Mouse (Mus musculus): ENCODE measurements around the gene Castor1. TPM values are rescaled to one million over a fixed set of nuclear protein-coding genes. Genes with fewer than 3 reads are reported as not detected.

Gene Castor1
- polyA plus RNA-seq, 1 experiment, result not detected

DNA sequence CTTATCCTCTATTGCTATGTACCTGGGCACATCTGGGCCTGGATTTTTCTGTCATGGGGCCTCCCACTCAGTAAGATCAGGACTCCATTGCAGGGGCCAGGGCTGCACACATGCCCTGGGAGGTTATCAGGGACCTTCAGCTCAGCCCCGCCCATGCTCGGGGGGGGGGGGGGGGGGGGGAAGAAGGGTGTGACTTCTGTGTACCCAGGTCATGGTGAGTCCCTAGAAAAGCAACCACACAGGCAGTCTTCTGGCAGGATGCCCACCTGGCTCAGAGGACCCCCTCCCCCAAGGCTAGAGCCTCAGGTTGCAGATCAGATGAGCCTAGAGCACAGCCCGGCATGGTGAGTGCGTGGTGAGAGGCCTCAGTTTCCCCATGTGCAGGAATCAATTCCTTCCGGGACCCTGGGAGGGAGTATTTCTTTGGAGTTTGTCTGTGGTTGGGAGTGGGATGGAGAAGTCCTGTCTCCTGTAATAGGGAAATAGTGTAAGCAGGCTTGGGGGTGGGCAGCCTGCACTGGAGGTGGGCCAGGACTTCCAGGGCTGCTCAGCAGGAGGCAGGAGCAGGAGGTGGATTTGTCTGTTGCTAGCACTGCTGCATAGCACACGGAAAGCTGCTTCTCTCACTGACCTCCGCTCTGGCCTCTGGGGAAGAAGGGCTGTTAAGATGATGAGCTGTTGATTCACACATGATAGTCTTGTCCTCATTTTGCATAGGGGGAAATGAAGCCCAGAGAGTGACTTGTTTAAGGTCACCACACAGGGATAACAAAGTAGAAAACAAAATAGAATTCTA is 5.6 kb downstream of the Castor1 start:
- TF ChIP-seq POLR2A (IDR thresholded peaks at IDR 0.05; ENCODE audit: insufficient read depth, low read depth, low read length) (no peak), CTCF (IDR thresholded peaks at IDR 0.05; ENCODE audit: insufficient read depth, low read depth, low read length) (no peak)
- H3K4me1 ChIP-seq (ENCODE audit: control insufficient read depth, insufficient read depth, low read length), result peaks cover 6% of the 10 kb centered on the region; the same call in 1 of the 2 replicates
- H3K27ac ChIP-seq (ENCODE audit: insufficient read depth, low read depth, low read length), result no peak overlapping the region
- H3K4me3 ChIP-seq (ENCODE audit: insufficient read depth, low read depth, low read length), result no peak overlapping the region
- WGBS, result 41% methylated on average over 7 of the region's 7 CpGs

GRCm38 (mm10) chr11:4224223-4224622 is 6.2 kb downstream of the Castor1 start:
- TF ChIP-seq CTCF (IDR thresholded peaks at IDR 0.05; ENCODE audit: insufficient read depth, low read depth, low read length), result no peak
- no peak for TF ChIP-seq POLR2A (IDR thresholded peaks at IDR 0.05; ENCODE audit: insufficient read depth, low read depth, low read length)

GRCm38 (mm10) chr11:4226569-4227325 is 8.7 kb downstream of the Castor1 start:
- H3K27ac ChIP-seq (ENCODE audit: insufficient read depth, low read depth, low read length), result no peak overlapping the region
- no peak for TF ChIP-seq POLR2A (IDR thresholded peaks at IDR 0.05; ENCODE audit: insufficient read depth, low read depth, low read length)
- no peak for TF ChIP-seq CTCF (IDR thresholded peaks at IDR 0.05; ENCODE audit: insufficient read depth, low read depth, low read length)
- WGBS, result 93% methylated on average over 5 of the region's 5 CpGs

More at GRCm38 (mm10) chr11:4224223-4224622, 6.2 kb downstream of the Castor1 start:
- Histone ChIP-seq H3K4me1 (ENCODE audit: control insufficient read depth, insufficient read depth, low read length) (peaks cover 5% of the 10 kb centered on the region; the same call in 1 of the 2 replicates), H3K27ac (ENCODE audit: insufficient read depth, low read depth, low read length) (no peak overlapping the region), H3K4me3 (ENCODE audit: insufficient read depth, low read depth, low read length) (no peak overlapping the region)
- 77% methylated on average over 2 of the region's 2 CpGs for WGBS

DNA sequence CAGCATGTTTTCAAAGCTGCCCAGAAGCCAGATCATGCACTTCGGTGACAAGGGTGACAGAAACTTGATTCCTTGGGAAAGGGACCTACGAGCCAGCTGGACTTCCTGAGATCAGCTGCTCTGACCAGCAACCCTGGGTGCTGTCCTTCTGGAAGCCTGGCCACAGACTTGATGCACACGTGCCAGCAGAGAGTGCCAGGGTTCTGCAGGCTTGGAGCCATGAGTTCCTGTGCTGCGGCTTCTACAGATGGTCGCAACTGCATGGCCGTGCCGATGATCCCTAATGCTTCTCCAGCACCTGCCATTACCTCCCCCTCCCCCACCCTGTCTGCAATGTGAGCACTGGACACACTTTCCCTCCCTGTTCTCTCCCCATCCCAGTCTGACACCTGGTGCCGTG is 10.4 kb downstream of the Castor1 start:
- 38% methylated on average over 8 of the region's 8 CpGs for WGBS
- Histone ChIP-seq H3K4me1 (ENCODE audit: control insufficient read depth, insufficient read depth, low read length) (no peaks in the 10 kb centered on the region; the same call in 1 of the 2 replicates), H3K4me3 (ENCODE audit: insufficient read depth, low read depth, low read length) (no peak overlapping the region), H3K27ac (ENCODE audit: insufficient read depth, low read depth, low read length) (no peak overlapping the region)
- TF ChIP-seq CTCF (IDR thresholded peaks at IDR 0.05; ENCODE audit: insufficient read depth, low read depth, low read length), result no peak

More at GRCm38 (mm10) chr11:4226569-4227325, 8.7 kb downstream of the Castor1 start:
- no peaks in the 10 kb centered on the region; the same call in 1 of the 2 replicates for H3K4me1 ChIP-seq (ENCODE audit: control insufficient read depth, insufficient read depth, low read length)
- H3K4me3 ChIP-seq (ENCODE audit: insufficient read depth, low read depth, low read length), result no peak overlapping the region

DNA sequence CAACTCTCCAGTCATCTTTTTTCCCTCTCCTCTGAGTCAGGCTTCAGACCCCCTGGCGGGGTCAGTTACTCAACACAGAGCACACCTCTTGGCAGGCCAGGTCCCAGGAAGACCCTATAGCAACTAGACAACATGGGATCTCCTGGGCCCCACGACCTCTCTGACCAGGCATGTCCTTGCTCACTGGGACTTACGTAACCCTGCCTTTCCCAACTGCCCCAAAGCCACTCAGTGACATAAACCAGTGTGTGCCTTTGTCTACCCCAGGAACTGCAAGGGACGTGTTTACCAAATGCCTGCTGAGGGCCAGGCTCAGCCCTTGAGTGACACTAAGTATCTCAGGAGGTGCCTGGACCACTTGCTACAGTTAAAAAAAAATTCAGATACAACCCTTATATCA is 11.8 kb downstream of the Castor1 start:
- Histone ChIP-seq H3K27ac (ENCODE audit: insufficient read depth, low read depth, low read length) (no peak overlapping the region), H3K4me3 (ENCODE audit: insufficient read depth, low read depth, low read length) (no peak overlapping the region), H3K4me1 (ENCODE audit: control insufficient read depth, insufficient read depth, low read length) (no peaks in the 10 kb centered on the region)
- WGBS, result 90% methylated on average over 4 of the region's 4 CpGs
- no peak for TF ChIP-seq CTCF (IDR thresholded peaks at IDR 0.05; ENCODE audit: insufficient read depth, low read depth, low read length)
- no peak for TF ChIP-seq POLR2A (IDR thresholded peaks at IDR 0.05; ENCODE audit: insufficient read depth, low read depth, low read length)

DNA sequence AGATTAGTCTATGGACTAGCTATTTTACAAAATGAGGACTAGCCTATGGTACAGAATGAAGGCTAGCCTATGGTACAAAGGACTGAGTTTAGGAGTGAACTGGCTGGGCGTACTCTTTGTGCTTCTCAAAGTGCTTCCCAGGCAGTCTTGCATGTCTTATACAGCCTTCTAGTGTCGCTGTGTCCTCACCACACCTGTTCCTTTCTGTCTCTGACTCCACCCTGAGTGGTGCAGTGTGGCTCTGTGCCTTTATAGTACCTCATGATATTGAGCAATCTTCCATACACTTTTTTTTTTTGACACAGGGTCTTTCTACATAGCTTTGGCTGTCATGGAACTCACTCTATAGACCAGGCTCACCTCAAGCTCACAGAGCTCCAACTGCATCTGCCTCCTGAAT is 13.4 kb downstream of the Castor1 start:
- TF ChIP-seq POLR2A (IDR thresholded peaks at IDR 0.05; ENCODE audit: insufficient read depth, low read depth, low read length), result no peak
- TF ChIP-seq CTCF (IDR thresholded peaks at IDR 0.05; ENCODE audit: insufficient read depth, low read depth, low read length), result no peak
- Histone ChIP-seq H3K4me3 (ENCODE audit: insufficient read depth, low read depth, low read length) (no peak overlapping the region), H3K27ac (ENCODE audit: insufficient read depth, low read depth, low read length) (no peak overlapping the region), H3K4me1 (ENCODE audit: control insufficient read depth, insufficient read depth, low read length) (no peaks in the 10 kb centered on the region)
- WGBS, result 94% methylated on average over 2 of the region's 2 CpGs

DNA sequence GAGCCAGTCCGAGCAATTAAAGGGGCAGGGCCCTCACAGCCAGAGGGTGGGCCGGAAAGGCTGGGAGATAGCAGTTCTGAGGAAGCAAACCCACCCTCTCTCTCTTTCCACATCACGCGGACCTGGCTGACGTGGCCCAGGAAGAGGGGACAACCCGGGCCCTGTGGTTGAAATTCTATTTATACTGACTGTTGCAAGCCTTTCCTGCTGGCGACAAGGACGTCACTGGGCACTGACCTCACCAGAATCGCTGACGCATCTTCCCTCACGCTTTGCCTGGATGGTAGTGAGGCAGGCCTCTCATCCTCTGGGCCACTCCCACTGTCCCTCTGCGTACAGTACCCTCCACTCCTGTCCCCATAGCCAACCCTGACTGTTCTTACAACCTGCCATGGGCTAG is 14.6 kb downstream of the Castor1 start:
- no peak overlapping the region for H3K27ac ChIP-seq (ENCODE audit: insufficient read depth, low read depth, low read length)
- H3K4me1 ChIP-seq (ENCODE audit: control insufficient read depth, insufficient read depth, low read length), result no peaks in the 10 kb centered on the region
- H3K4me3 ChIP-seq (ENCODE audit: insufficient read depth, low read depth, low read length), result no peak overlapping the region
- no peak for TF ChIP-seq CTCF (IDR thresholded peaks at IDR 0.05; ENCODE audit: insufficient read depth, low read depth, low read length)
- TF ChIP-seq POLR2A (IDR thresholded peaks at IDR 0.05; ENCODE audit: insufficient read depth, low read depth, low read length), result no peak
- whole genome bisulfite sequencing, result 78% methylated on average over 12 of the region's 12 CpGs

- Histone ChIP-seq H3K27ac (ENCODE audit: insufficient read depth, low read depth, low read length) (no peak overlapping the region), H3K4me3 (ENCODE audit: insufficient read depth, low read depth, low read length) (no peak overlapping the region), H3K4me1 (ENCODE audit: control insufficient read depth, insufficient read depth, low read length) (no peaks in the 10 kb centered on the region)
- no peak for TF ChIP-seq POLR2A (IDR thresholded peaks at IDR 0.05; ENCODE audit: insufficient read depth, low read depth, low read length)
- no peak for TF ChIP-seq CTCF (IDR thresholded peaks at IDR 0.05; ENCODE audit: insufficient read depth, low read depth, low read length)
- WGBS, result 97% methylated on average over 6 of the region's 6 CpGs
These were observed 17.1 kb downstream of the Castor1 start for GRCm38 (mm10) chr11:4235052-4235655.
